Mouse (Mus musculus): ENCODE data around the gene Herpud1.

DNA sequence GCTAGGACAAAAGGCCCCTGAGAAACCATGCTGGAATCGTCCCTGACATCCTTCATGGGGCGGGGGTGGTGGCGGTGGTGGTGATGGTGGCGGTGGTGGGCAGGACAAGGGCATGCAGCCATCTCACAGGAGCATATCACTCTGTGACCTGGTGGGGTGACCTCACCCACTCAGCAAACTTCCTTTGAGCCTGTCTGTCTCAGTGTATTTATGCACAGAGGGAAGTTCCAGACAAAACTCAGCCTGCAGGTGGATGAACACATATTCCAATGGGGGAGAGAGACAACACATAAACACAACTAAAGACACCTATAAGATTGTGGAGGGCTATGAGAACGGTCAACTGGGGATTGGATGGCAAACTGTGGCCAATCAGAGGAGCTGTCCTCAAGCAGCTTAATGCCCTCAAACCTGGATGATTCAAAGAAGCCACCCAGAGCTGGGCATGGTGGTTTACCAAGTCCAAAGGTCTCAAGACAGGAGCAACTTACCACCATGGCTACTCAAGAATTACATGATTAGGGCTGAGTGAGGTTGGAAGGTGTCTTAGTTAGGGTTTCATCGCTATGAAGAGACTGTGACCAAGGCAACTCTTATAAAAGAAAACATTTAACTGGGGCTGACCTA is 21.4 kb upstream of the Herpud1 start:
- TF ChIP-seq CTCF (IDR thresholded peaks at IDR 0.05; ENCODE audit: low read depth), result no peak
- no peak for TF ChIP-seq EP300 (optimal IDR thresholded peaks at IDR 0.05)
